Mouse (Mus musculus): Measurements from ENCODE around the gene Olfr851. TPM values are rescaled to one million over a fixed set of nuclear protein-coding genes. Genes with fewer than 3 reads are reported as not detected.

The Olfr851 gene
- not detected in 2 replicates for polyA plus RNA-seq (2012; rRNA removed)

GRCm38 (mm10) chr9:19492995-19493394, at the start of gene Olfr851:
TSS of gene Olfr851 (plus strand) at chr9:19493295.

GRCm38 (mm10) chr9:19478148-19478547, 14.9 kb upstream of the Olfr851 start, which contains the start of gene Olfr850:
TSS of gene Olfr850 (minus strand) at chr9:19478248.

GRCm38 (mm10) chr9:19540976-19541375, 47.9 kb downstream of the Olfr851 start, which contains the start of gene Olfr853:
TSS of gene Olfr853 (minus strand) at chr9:19541076.

Other genes with a start within 250 kb of the Olfr851 start
- not detected in 2 replicates for gene Olfr843, start 241.3 kb upstream of the Olfr851 start, polyA plus RNA-seq (2012; rRNA removed)
- not detected in 2 replicates for gene Olfr844, start 176.9 kb upstream of the Olfr851 start, polyA plus RNA-seq (2012; rRNA removed)
- gene Olfr845, start 156.8 kb upstream of the Olfr851 start, polyA plus RNA-seq (2012; rRNA removed): not detected in 2 replicates
- not detected in 2 replicates for gene Olfr846, start 129.3 kb upstream of the Olfr851 start, polyA plus RNA-seq (2012; rRNA removed)
- gene Olfr847, start 114.6 kb upstream of the Olfr851 start, polyA plus RNA-seq (2012; rRNA removed): not detected in 2 replicates
- gene Olfr849, start 53.0 kb upstream of the Olfr851 start, polyA plus RNA-seq (2012; rRNA removed): not detected in 2 replicates
- gene Olfr850, start 15.0 kb upstream of the Olfr851 start, polyA plus RNA-seq (2012; rRNA removed): not detected in 2 replicates
- gene Olfr853, start 47.8 kb downstream of the Olfr851 start, polyA plus RNA-seq (2012; rRNA removed): not detected in 2 replicates
- not detected in 2 replicates for gene Olfr854, start 74.1 kb downstream of the Olfr851 start, polyA plus RNA-seq (2012; rRNA removed)
- gene Olfr855, start 89.3 kb downstream of the Olfr851 start, polyA plus RNA-seq (2012; rRNA removed): not detected in 2 replicates
- gene Zfp317, start 128.8 kb downstream of the Olfr851 start, polyA plus RNA-seq (2012; rRNA removed): 0.81 and 1.0 TPM in 2 replicates
- gene Olfr857, start 216.1 kb downstream of the Olfr851 start, polyA plus RNA-seq (2012; rRNA removed): not detected in 2 replicates

All from stomach, adult 2 months (tissue).